Mouse (Mus musculus): ENCODE data around the gene Hivep3. TPM values are rescaled to one million over a fixed set of nuclear protein-coding genes. Genes with fewer than 3 reads are reported as not detected.

The Hivep3 gene
- total and polyA plus RNA-seq, 3 experiments: 14.4 to 32.3 (median 21.2) TPM

DNA sequence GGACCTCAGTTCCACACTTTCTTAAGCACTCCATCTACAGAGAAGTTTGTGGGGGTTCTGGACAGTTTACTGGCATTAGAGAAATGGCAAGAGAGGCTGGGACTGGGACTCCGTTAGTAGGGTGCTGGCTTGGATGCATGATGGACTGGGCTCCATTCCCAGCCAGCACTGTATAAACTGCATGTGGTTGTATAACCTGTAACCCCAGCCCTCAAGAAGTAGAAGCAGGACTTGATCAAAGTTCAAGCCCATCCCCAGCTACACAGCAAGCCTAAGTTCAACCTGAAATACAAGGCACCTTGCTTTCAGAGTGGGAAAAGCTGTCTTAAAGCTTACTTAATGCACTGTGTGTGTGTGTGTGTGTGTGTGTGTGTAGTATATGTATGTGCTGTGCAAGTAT is 226.3 kb downstream of the Hivep3 start:
- Histone ChIP-seq H3K9me3 (replicated peaks; ENCODE audit: low read length) (no peaks in the 10 kb centered on the region), H3K9ac (ENCODE audit: insufficient read depth, low read depth) (peak overlapping the region; percentile 1; the same call in 1 of the 2 replicates), H3K4me1 (ENCODE audit: control insufficient read depth in 1 of 2, insufficient read depth in 2 of 2) (peaks cover 78 to 91% of the 10 kb centered on the region in 2 experiments), H3K4me3 (replicated peaks in 1 of 3; ENCODE audit: low read depth in 2 of 3, low read length in 2 of 3, poor library complexity in 1 of 3) (peak overlapping the region in 1 of 3 experiments; percentile 25), H3K4me2 (ENCODE audit: insufficient read depth, low read depth, poor library complexity, severe bottlenecking) (peak overlapping the region; percentile 18), H3K79me2 (replicated peaks; ENCODE audit: control insufficient read depth, extremely low read depth, insufficient read depth, poor library complexity, severe bottlenecking) (no peaks in the 10 kb centered on the region), H3K27me3 (replicated peaks) (no peaks in the 10 kb centered on the region), H3K36me3 (replicated peaks in 1 of 2; ENCODE audit: control insufficient read depth in 1 of 2, insufficient read depth in 1 of 2, low read length in 1 of 2) (no peaks in the 10 kb centered on the region), H3K27ac (ENCODE audit: insufficient read depth, low read depth) (peak overlapping the region; percentile 93)
- no peak for DNase-seq (ENCODE audit: extremely low read depth)
- TF ChIP-seq POLR2A (IDR thresholded peaks at IDR 0.05; ENCODE audit: low read depth, low read length): peak; percentile 1; the same call in 1 of the 2 replicates
- TF ChIP-seq SMC3 (IDR thresholded peaks at IDR 0.05; ENCODE audit: low read depth, low read length): no peak; the same call in 1 of the 2 replicates
- no peak for TF ChIP-seq JUN (IDR thresholded peaks at IDR 0.05; ENCODE audit: insufficient read depth, low read depth, low read length)
- in situ Hi-C loops (cut with MboI; ENCODE audit: low pct_ligation_motif_present, low pct_unique_long_range_greater_than_20kb, low sequenced_read_pairs): loop anchor here (5.0 kb wide), 1 partner anchor 38 kb away; no protein-coding TSS in a partner anchor
- dilution Hi-C loops (cut with MboI; ENCODE audit: extremely low pct_ligation_motif_present, extremely low pct_unique_long_range_greater_than_20kb, low sequenced_read_pairs): no loop called here

DNA sequence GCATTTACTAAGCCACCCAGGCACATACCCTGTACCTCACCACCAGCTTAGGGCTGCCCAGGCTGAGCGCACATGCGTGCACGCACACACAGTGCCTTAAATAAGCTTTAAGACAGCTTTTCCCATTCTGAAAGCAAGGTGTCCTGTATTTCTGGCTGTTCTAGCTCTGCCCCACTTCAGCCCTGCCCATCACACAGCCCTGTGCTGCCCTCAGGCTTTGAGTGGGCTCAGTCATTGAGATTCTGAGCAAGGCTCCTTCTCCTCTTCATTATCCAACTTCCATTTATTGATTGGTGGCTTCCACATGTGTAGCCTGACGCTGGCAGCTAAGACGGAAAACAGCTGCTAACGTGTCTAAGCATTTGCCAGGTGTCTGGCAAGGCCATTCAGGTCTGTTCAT is 226.9 kb downstream of the Hivep3 start:
- no peaks in the 10 kb centered on the region for H3K9me3 ChIP-seq (replicated peaks; ENCODE audit: low read length)

DNA sequence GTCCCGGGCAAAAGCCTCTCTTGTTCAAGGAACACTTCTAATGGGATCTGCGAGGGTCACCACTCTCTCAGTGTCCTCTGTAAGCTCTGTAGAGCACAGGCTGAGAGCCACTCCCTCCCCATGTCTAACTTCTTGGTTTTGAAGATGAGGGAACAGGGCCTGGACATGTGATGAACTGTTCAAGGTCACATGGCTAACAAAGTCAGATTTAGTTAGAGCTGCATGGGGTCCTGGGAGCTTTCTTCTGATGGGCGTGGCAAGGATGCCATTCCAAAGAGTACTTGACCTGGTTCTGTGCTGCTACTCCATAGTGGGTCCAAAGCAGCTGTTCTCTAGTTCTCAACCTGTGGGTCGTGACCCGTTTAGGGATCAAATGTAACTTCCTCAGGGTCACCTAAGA is 227.6 kb downstream of the Hivep3 start:
- Histone ChIP-seq H3K9ac (ENCODE audit: insufficient read depth, low read depth) (no peak overlapping the region), H3K4me2 (ENCODE audit: insufficient read depth, low read depth, poor library complexity, severe bottlenecking) (no peak overlapping the region), H3K27me3 (replicated peaks) (no peaks in the 10 kb centered on the region), H3K79me2 (replicated peaks; ENCODE audit: control insufficient read depth, extremely low read depth, insufficient read depth, poor library complexity, severe bottlenecking) (no peaks in the 10 kb centered on the region), H3K4me1 (ENCODE audit: control insufficient read depth in 1 of 2, insufficient read depth in 2 of 2) (peaks cover 84 to 95% of the 10 kb centered on the region in 2 experiments), H3K27ac (ENCODE audit: insufficient read depth, low read depth) (peak overlapping the region; percentile 93), H3K4me3 (replicated peaks in 1 of 3; ENCODE audit: low read depth in 2 of 3, low read length in 2 of 3, poor library complexity in 1 of 3) (no peak overlapping the region), H3K36me3 (replicated peaks in 1 of 2; ENCODE audit: control insufficient read depth in 1 of 2, insufficient read depth in 1 of 2, low read length in 1 of 2) (no peaks in the 10 kb centered on the region), H3K9me3 (replicated peaks; ENCODE audit: low read length) (no peaks in the 10 kb centered on the region)
- DNase-seq (ENCODE audit: extremely low read depth): no peak
- dilution Hi-C loops (cut with MboI; ENCODE audit: extremely low pct_ligation_motif_present, extremely low pct_unique_long_range_greater_than_20kb, low sequenced_read_pairs) (no loop called here), in situ Hi-C loops (cut with MboI; ENCODE audit: low pct_ligation_motif_present, low pct_unique_long_range_greater_than_20kb, low sequenced_read_pairs) (no loop called here)
- no peak for TF ChIP-seq MXI1 (IDR thresholded peaks at IDR 0.05; ENCODE audit: low read depth, low read length)
- TF ChIP-seq SMC3 (IDR thresholded peaks at IDR 0.05; ENCODE audit: low read depth, low read length): no peak
- TF ChIP-seq ZC3H11A (IDR thresholded peaks at IDR 0.05; ENCODE audit: low read depth, low read length): no peak
- no peak for TF ChIP-seq ETS1 (conservative IDR thresholded peaks at IDR 0.05; ENCODE audit: low read depth, low read length)
- peak; percentile 60 for TF ChIP-seq USF1 (IDR thresholded peaks at IDR 0.05; ENCODE audit: low read depth, low read length)
- no peak for TF ChIP-seq POLR2AphosphoS2 (IDR thresholded peaks at IDR 0.05; ENCODE audit: low read depth, low read length)
- TF ChIP-seq MAZ (IDR thresholded peaks at IDR 0.05; ENCODE audit: low read depth, low read length): no peak

More for the DNA sequence above, 226.9 kb downstream of the Hivep3 start:
- TF ChIP-seq MAX (IDR thresholded peaks at IDR 0.05; ENCODE audit: low read length): no peak
- TF ChIP-seq ZKSCAN1 (IDR thresholded peaks at IDR 0.05; ENCODE audit: borderline replicate concordance, low read depth, low read length): no peak
- TF ChIP-seq GABPA (IDR thresholded peaks at IDR 0.05; ENCODE audit: insufficient replicate concordance, low read depth, low read length): no peak
- no peak for TF ChIP-seq SIN3A (IDR thresholded peaks at IDR 0.05; ENCODE audit: low read length)
- TF ChIP-seq JUN (IDR thresholded peaks at IDR 0.05; ENCODE audit: insufficient read depth, low read depth, low read length): no peak
- TF ChIP-seq E2F4 (IDR thresholded peaks at IDR 0.05; ENCODE audit: insufficient replicate concordance, low read depth, low read length): no peak
- TF ChIP-seq MXI1 (IDR thresholded peaks at IDR 0.05; ENCODE audit: low read depth, low read length): no peak
- TF ChIP-seq NELFE (IDR thresholded peaks at IDR 0.05; ENCODE audit: low read depth, low read length): no peak
- no peak for TF ChIP-seq MYC (IDR thresholded peaks at IDR 0.05; ENCODE audit: low read depth, low read length)
- no peak for TF ChIP-seq POLR2A (IDR thresholded peaks at IDR 0.05; ENCODE audit: low read depth, low read length)
- TF ChIP-seq BHLHE40 (IDR thresholded peaks at IDR 0.05; ENCODE audit: low read depth, low read length): no peak
- no peak for TF ChIP-seq USF1 (IDR thresholded peaks at IDR 0.05; ENCODE audit: low read depth, low read length)
- no peak for TF ChIP-seq JUND (conservative IDR thresholded peaks at IDR 0.05; ENCODE audit: low read depth, low read length)
- no peaks in the 10 kb centered on the region for H3K27me3 ChIP-seq (replicated peaks)
- no peaks in the 10 kb centered on the region for H3K79me2 ChIP-seq (replicated peaks; ENCODE audit: control insufficient read depth, extremely low read depth, insufficient read depth, poor library complexity, severe bottlenecking)
- peak overlapping the region in 1 of 3 experiments; percentile 15 for H3K4me3 ChIP-seq (replicated peaks in 1 of 3; ENCODE audit: low read depth in 2 of 3, low read length in 2 of 3, poor library complexity in 1 of 3)
- peak overlapping the region; percentile 93 for H3K27ac ChIP-seq (ENCODE audit: insufficient read depth, low read depth)
- H3K9ac ChIP-seq (ENCODE audit: insufficient read depth, low read depth): no peak overlapping the region
- no peaks in the 10 kb centered on the region for H3K36me3 ChIP-seq (replicated peaks in 1 of 2; ENCODE audit: control insufficient read depth in 1 of 2, insufficient read depth in 1 of 2, low read length in 1 of 2)
- in situ Hi-C loops (cut with MboI; ENCODE audit: low pct_ligation_motif_present, low pct_unique_long_range_greater_than_20kb, low sequenced_read_pairs) (no loop called here), dilution Hi-C loops (cut with MboI; ENCODE audit: extremely low pct_ligation_motif_present, extremely low pct_unique_long_range_greater_than_20kb, low sequenced_read_pairs) (no loop called here)
- DNase-seq (ENCODE audit: extremely low read depth): no peak
- no peak overlapping the region for H3K4me2 ChIP-seq (ENCODE audit: insufficient read depth, low read depth, poor library complexity, severe bottlenecking)
- peaks cover 84 to 95% of the 10 kb centered on the region in 2 experiments for H3K4me1 ChIP-seq (ENCODE audit: control insufficient read depth in 1 of 2, insufficient read depth in 2 of 2)
